Mouse (Mus musculus) midbrain, embryonic 16.5 days (tissue): ENCODE data around the gene Eepd1. TPM values are rescaled to one million over a fixed set of nuclear protein-coding genes. Genes with fewer than 3 reads are reported as not detected.
"Not testable (repeated sequence)": the region's sequence is repeated elsewhere in the genome, so short reads cannot be mapped to it uniquely, and the experiment has no call there.

Experiments
- ATAC-seq: fragments of 200-750 bp; cut with Nextera tagmentation; 2 replicates; pipeline ENCODE4 v1.8.0; 2017; ENCODE audit warnings: moderate TSS enrichment
- H3K27ac ChIP-seq: fragments of 300-500 bp; sonication (generic); 2 replicates; pipeline ENCODE4 v1.5.1; 2014; ENCODE audit warnings: mild to moderate bottlenecking, low read length, mixed read lengths
- H3K27me3 ChIP-seq: fragments of 300-500 bp; sonication (generic); 2 replicates; pipeline ENCODE4 v1.6.1; 2014; ENCODE audit warnings: low read depth, low read length, mixed read lengths; ENCODE audit not compliant: control insufficient read depth, insufficient read depth
- H3K36me3 ChIP-seq: fragments of 300-500 bp; sonication (generic); 2 replicates; pipeline ENCODE4 v1.6.1; 2014; ENCODE audit warnings: mild to moderate bottlenecking, low read length, moderate library complexity, mixed read lengths; ENCODE audit not compliant: control insufficient read depth, insufficient read depth
- H3K4me1 ChIP-seq: fragments of 300-500 bp; sonication (generic); 2 replicates; pipeline ENCODE4 v1.6.1; 2014; ENCODE audit warnings: mild to moderate bottlenecking, low read length, mixed read lengths; ENCODE audit not compliant: control insufficient read depth, insufficient read depth
- H3K4me2 ChIP-seq: fragments of 300-500 bp; sonication (generic); 2 replicates; pipeline ENCODE4 v1.6.1; 2014; ENCODE audit warnings: mild to moderate bottlenecking, low read length, mixed read lengths
- H3K4me3 ChIP-seq: fragments of 300-500 bp; sonication (generic); 2 replicates; pipeline ENCODE4 v1.5.1; 2014; ENCODE audit warnings: low read depth, mild to moderate bottlenecking, low read length, moderate library complexity, mixed read lengths
- H3K9ac ChIP-seq: fragments of 300-500 bp; sonication (generic); 2 replicates; pipeline ENCODE4 v1.6.1; 2014; ENCODE audit warnings: low read depth, low read length, mixed read lengths
- H3K9me3 ChIP-seq: fragments of 300-500 bp; sonication (generic); replicated peaks from 2 replicates; pipeline ENCODE4 v1.6.1; 2014; ENCODE audit warnings: mild to moderate bottlenecking, low read length, mixed read lengths; ENCODE audit not compliant: control insufficient read depth, poor library complexity, severe bottlenecking
- WGBS: fragments of 180-500 bp; shearing (Covaris S2); extraction: QIAGEN DNeasy Blood & Tissue Kit; methylation state at CpG from one replicate; pipeline ENCODE4 v1.1.7; 2014; 5-methylcytosine and 5-hydroxymethylcytosine counted together
- polyA plus RNA-seq: library from polyadenylated mRNA; unstranded; fragments of >200 nt; fragmentation: Nextera tagmentation; extraction: Ambion mirVana; gene quantifications from 2 replicates; pipeline ENCODE4 v1.2.1, GENCODE M21; 2015

The Eepd1 gene
- 11.3 and 12.7 TPM in 2 replicates for polyA plus RNA-seq

DNA sequence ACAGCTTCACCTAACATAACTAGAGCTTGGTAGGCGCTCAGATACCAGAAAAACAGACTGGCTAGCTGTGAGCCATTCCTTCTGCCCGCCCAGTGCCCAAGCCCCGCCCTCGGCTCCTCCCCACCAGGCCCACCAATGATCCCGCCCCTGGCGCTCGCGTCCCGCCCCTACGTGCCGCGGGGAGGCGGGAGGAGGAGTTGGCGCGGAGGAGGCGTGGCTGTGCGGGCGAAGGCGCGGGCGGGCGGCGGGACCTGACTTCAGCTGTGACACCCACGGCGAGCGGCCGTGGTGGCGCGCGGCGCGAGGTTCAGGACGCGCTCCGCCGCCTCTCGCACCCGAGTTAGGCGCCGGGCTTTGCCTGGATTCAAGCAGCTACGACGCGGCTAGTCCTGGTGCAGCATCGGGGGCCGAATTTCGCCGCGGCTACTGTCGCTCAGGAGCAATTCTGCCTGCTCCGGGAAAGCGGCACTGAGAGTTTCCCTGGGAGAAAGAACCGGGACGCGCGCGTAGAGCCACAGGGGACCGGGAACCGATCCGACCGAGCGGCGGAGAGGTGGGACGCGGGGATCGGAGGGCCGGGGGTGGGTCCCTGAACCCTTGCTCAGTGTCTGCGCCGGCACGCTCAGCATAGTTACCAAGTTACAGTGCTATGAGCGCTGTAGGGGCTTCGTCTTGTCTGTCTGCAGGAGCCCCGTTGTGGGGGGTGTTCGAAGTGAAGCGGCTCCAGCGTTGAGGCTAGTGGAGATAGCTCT lies at the start of gene Eepd1:
Gene Eepd1 (plus strand): TSS at position 204 of the 752 bp plus-strand sequence.
- no peaks in the 10 kb centered on the region for H3K27me3 ChIP-seq
- peak within 1 kb of the TSS; percentile 87 for H3K4me2 ChIP-seq
- no peaks in the 10 kb centered on the region for H3K9me3 ChIP-seq
- H3K9ac ChIP-seq: peak within 1 kb of the TSS; percentile 78
- peak; percentile 98 for ATAC-seq
- peak within 1 kb of the TSS; percentile 58 for H3K27ac ChIP-seq
- H3K4me1 ChIP-seq: peaks cover 12% of the 10 kb centered on the region; the same call in 1 of the 2 replicates
- H3K4me3 ChIP-seq: peak within 1 kb of the TSS; percentile 79
- no peaks in the 10 kb centered on the region for H3K36me3 ChIP-seq
- under 1% methylated on average over 57 of the region's 75 CpGs for WGBS

- no peaks in the 10 kb centered on the region for H3K36me3 ChIP-seq
- no peaks in the 10 kb centered on the region for H3K9me3 ChIP-seq
- H3K9ac ChIP-seq: no peak overlapping the region
- no peak overlapping the region for H3K4me3 ChIP-seq
- no peaks in the 10 kb centered on the region for H3K27me3 ChIP-seq
- ATAC-seq: no peak
- no peak overlapping the region for H3K27ac ChIP-seq
- H3K4me1 ChIP-seq: no peaks in the 10 kb centered on the region
- H3K4me2 ChIP-seq: no peak overlapping the region
- WGBS: 93% methylated on average over 3 of the region's 3 CpGs
Measured at GRCm38 (mm10) chr9:25438836-25439235, 42.5 kb upstream of the Eepd1 start.

DNA sequence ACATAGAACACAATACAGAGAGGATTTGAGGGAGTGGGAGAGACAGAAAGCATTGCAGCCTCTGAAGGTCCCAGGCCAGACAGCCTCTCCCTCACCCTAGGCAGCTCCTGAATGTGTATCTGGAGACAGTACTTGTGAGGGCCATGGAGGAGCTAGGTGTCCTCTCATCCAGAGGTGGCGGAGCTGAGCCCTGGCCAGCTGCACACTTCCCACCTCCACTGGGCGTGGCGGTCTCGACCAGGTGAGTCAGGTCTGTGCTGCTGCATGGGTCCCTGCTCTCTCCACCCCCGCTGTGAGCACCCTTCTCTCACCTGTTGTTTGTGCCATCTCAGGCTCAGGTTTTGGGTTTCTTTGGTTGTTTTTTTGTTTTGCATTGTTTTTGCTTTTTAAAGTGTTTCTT lies 41.3 kb upstream of the Eepd1 start:
- not testable (repeated sequence) for H3K4me2 ChIP-seq, H3K4me3 ChIP-seq, H3K36me3 ChIP-seq, H3K9me3 ChIP-seq, H3K27me3 ChIP-seq, ATAC-seq, H3K27ac ChIP-seq, H3K9ac ChIP-seq, H3K4me1 ChIP-seq
- WGBS: 94% methylated on average over 2 of the region's 5 CpGs

GRCm38 (mm10) chr9:25442041-25442440 lies 39.3 kb upstream of the Eepd1 start:
- no peak overlapping the region for H3K27ac ChIP-seq
- no peak overlapping the region for H3K4me2 ChIP-seq
- no peak for ATAC-seq
- no peaks in the 10 kb centered on the region for H3K27me3 ChIP-seq
- no peak overlapping the region for H3K9ac ChIP-seq
- no peaks in the 10 kb centered on the region for H3K4me1 ChIP-seq
- no peak overlapping the region for H3K4me3 ChIP-seq
- H3K36me3 ChIP-seq: no peaks in the 10 kb centered on the region
- no peaks in the 10 kb centered on the region for H3K9me3 ChIP-seq

DNA sequence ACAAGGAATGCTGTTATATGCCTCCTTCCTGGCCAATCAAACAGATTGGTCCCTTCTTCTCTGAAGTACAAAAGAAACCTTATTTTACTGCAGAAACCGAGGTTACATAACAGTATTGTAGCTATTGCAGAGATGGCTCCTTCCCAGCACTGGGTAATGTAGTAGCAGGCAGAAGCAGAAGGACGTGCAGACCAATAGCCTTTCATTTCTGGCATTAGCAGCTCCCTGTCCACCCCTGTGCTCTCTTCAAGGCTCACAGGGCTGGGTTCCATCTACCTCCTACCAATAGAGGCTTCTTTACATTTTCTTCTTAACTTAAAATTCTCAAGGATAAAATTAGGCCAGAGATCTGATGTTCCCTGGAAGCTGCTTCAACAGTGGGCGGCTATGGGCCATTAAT lies 38.3 kb upstream of the Eepd1 start:
- no peak overlapping the region for H3K27ac ChIP-seq
- WGBS: 76% methylated on average over 3 of the region's 3 CpGs
- H3K36me3 ChIP-seq: no peaks in the 10 kb centered on the region
- no peak overlapping the region for H3K9ac ChIP-seq
- H3K27me3 ChIP-seq: no peaks in the 10 kb centered on the region
- no peak overlapping the region for H3K4me2 ChIP-seq
- H3K4me3 ChIP-seq: no peak overlapping the region
- ATAC-seq: no peak
- H3K4me1 ChIP-seq: no peaks in the 10 kb centered on the region
- no peaks in the 10 kb centered on the region for H3K9me3 ChIP-seq

GRCm38 (mm10) chr9:25443546-25443945 lies 37.8 kb upstream of the Eepd1 start:
- Histone ChIP-seq H3K4me3 (no peak overlapping the region), H3K9me3 (no peaks in the 10 kb centered on the region), H3K4me1 (no peaks in the 10 kb centered on the region), H3K36me3 (no peaks in the 10 kb centered on the region), H3K4me2 (no peak overlapping the region), H3K27me3 (no peaks in the 10 kb centered on the region), H3K27ac (no peak overlapping the region), H3K9ac (no peak overlapping the region)
- no peak for ATAC-seq

- no peak overlapping the region for H3K27ac ChIP-seq
- no peak for ATAC-seq
- H3K36me3 ChIP-seq: no peaks in the 10 kb centered on the region
- H3K9ac ChIP-seq: no peak overlapping the region
- H3K9me3 ChIP-seq: no peaks in the 10 kb centered on the region
- 61% methylated on average over 4 of the region's 4 CpGs for WGBS
- no peaks in the 10 kb centered on the region for H3K4me1 ChIP-seq
- H3K27me3 ChIP-seq: no peaks in the 10 kb centered on the region
- no peak overlapping the region for H3K4me3 ChIP-seq
- H3K4me2 ChIP-seq: no peak overlapping the region
Measured at GRCm38 (mm10) chr9:25450394-25450793, 31.0 kb upstream of the Eepd1 start.

GRCm38 (mm10) chr9:25455027-25455426 lies 26.3 kb upstream of the Eepd1 start:
- H3K27ac ChIP-seq: no peak overlapping the region
- H3K36me3 ChIP-seq: no peaks in the 10 kb centered on the region
- ATAC-seq: no peak
- H3K9me3 ChIP-seq: no peaks in the 10 kb centered on the region
- H3K4me1 ChIP-seq: no peaks in the 10 kb centered on the region
- H3K4me2 ChIP-seq: no peak overlapping the region
- 92% methylated on average over 2 of the region's 2 CpGs for WGBS
- H3K9ac ChIP-seq: no peak overlapping the region
- H3K27me3 ChIP-seq: no peaks in the 10 kb centered on the region
- H3K4me3 ChIP-seq: no peak overlapping the region

- H3K9me3 ChIP-seq: no peaks in the 10 kb centered on the region
- H3K9ac ChIP-seq: no peak overlapping the region
- ATAC-seq: no peak
- H3K27ac ChIP-seq: no peak overlapping the region
- no peak overlapping the region for H3K4me2 ChIP-seq
- 88% methylated on average over 10 of the region's 10 CpGs for WGBS
- H3K4me3 ChIP-seq: no peak overlapping the region
- no peaks in the 10 kb centered on the region for H3K27me3 ChIP-seq
- no peaks in the 10 kb centered on the region for H3K4me1 ChIP-seq
- no peaks in the 10 kb centered on the region for H3K36me3 ChIP-seq
Measured at GRCm38 (mm10) chr9:25460835-25461555, 20.4 kb upstream of the Eepd1 start.
